Mouse (Mus musculus) urinary bladder, postnatal 0 days (tissue): Measurements from ENCODE around the gene Retsat. TPM values are rescaled to one million over a fixed set of nuclear protein-coding genes. Genes with fewer than 3 reads are reported as not detected.

Source experiments
- polyA plus RNA-seq: library from polyadenylated mRNA; unstranded; fragments of >200 nt; fragmentation: Nextera tagmentation; extraction: Ambion mirVana; gene quantifications from 2 replicates; pipeline ENCODE4 v1.2.1, GENCODE M21; 2015

Retsat gene
- 16.5 and 19.6 TPM in 2 replicates for polyA plus RNA-seq

DNA sequence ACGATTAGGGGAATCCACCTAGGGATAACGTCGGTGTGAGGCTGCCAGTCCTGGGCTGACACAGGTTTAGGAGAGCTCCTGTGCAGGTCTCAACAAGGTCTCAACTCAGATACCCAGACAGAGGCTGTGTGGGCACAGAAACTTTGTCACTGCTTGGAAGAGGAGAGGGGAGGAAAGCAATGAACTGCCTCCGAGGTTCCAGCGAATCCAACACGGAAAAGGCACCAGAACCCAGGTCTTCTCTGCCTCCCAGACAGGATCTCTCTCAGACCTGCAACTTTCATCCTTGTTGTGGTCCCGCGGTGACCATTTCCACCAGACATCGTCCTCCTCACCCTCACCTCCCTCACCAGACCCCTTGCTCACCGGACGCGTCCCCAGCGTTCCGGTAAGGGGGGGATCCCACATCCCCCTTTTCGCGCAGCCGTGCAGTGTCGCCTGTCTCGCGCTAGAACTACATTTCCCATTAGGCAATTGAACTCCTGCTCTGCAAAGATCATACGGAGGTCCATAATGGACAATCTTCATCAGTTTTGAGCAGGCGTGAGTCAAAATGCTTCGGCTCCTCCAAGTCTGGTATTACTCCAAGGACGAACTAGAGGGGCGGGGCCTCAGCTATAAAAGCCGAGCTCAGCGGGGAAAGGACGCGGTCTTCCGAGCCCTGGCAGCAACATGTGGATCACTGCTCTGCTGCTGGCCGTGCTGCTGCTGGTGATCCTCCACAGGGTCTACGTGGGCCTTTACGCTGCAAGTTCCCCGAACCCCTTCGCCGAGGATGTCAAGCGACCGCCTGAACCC, at the start of gene Retsat, which contains the start of gene Elmod3:
Retsat (plus strand) TSS at position 520 of the 798 bp plus-strand sequence.
Elmod3 (minus strand) TSS at position 458 of the 798 bp plus-strand sequence.

GRCm38 (mm10) chr6:72616643-72617288, 18.5 kb downstream of the Retsat start, which contains the start of gene Tgoln1:
Gene Tgoln1, minus strand, starts transcription at chr6:72617000.

Other genes with a start within 250 kb of the Retsat start
- 9.7 and 11.4 TPM in 2 replicates for gene Tmem150a, start 243.0 kb upstream of the Retsat start, polyA plus RNA-seq
- 93.4 and 95.6 TPM in 2 replicates for gene Rnf181, start 231.5 kb upstream of the Retsat start, polyA plus RNA-seq
- 36.2 and 36.3 TPM in 2 replicates for gene Vamp5, start 218.0 kb upstream of the Retsat start, polyA plus RNA-seq
- 185 and 223 TPM in 2 replicates for gene Vamp8, start 207.8 kb upstream of the Retsat start, polyA plus RNA-seq
- gene Ggcx, start 184.2 kb upstream of the Retsat start, polyA plus RNA-seq: 17.0 and 22.0 TPM in 2 replicates
- 183 and 218 TPM in 2 replicates for gene Mat2a, start 158.9 kb upstream of the Retsat start, polyA plus RNA-seq
- gene Sh2d6, start 76.8 kb upstream of the Retsat start, polyA plus RNA-seq: 0.37 TPM in 2 replicates
- 172 and 260 TPM in 2 replicates for gene Capg, start 54.1 kb upstream of the Retsat start, polyA plus RNA-seq
- 8.4 TPM in 2 replicates for gene Elmod3, start 62 bp upstream of the Retsat start, polyA plus RNA-seq
- 27.6 and 30.1 TPM in 2 replicates for gene Tgoln1, start 18.5 kb downstream of the Retsat start, polyA plus RNA-seq
- 13.9 and 15.3 TPM in 2 replicates for gene Tcf7l1, start 190.8 kb downstream of the Retsat start, polyA plus RNA-seq